Mouse (Mus musculus) lung, postnatal 0 days (tissue): Measurements from ENCODE around the gene Rplp0. TPM values are rescaled to one million over a fixed set of nuclear protein-coding genes. Genes with fewer than 3 reads are reported as not detected.

ENCODE experiments used
- ATAC-seq: fragments of 200-750 bp; cut with Nextera tagmentation; 2 replicates; pipeline ENCODE4 v1.8.0; 2017; ENCODE audit warnings: moderate library complexity
- DNase-seq: peaks from one replicate; pipeline ENCODE4 v3.0.0-alpha.2; 2016; ENCODE audit warnings: low spot score
- H3K27ac ChIP-seq: fragments of 300-500 bp; sonication (generic); 2 replicates; pipeline ENCODE4 v1.5.1; 2014; ENCODE audit warnings: antibody characterized with exemption, mild to moderate bottlenecking, low read length, mixed read lengths
- H3K27me3 ChIP-seq: fragments of 300-500 bp; sonication (generic); replicated peaks from 2 replicates; pipeline ENCODE4 v1.6.1; 2014; ENCODE audit warnings: low read length, mixed read lengths; ENCODE audit not compliant: insufficient read depth
- H3K36me3 ChIP-seq: fragments of 300-500 bp; sonication (generic); 2 replicates; pipeline ENCODE4 v1.6.1; 2014; ENCODE audit warnings: low read length, mixed read lengths; ENCODE audit not compliant: insufficient read depth
- H3K4me1 ChIP-seq: fragments of 300-500 bp; sonication (generic); 2 replicates; pipeline ENCODE4 v1.6.1; 2014; ENCODE audit warnings: antibody characterized with exemption, low read depth, low read length, mixed read lengths; ENCODE audit not compliant: insufficient read depth
- H3K4me2 ChIP-seq: fragments of 300-500 bp; sonication (generic); replicated peaks from 2 replicates; pipeline ENCODE4 v1.6.1; 2014; ENCODE audit warnings: low read depth, mild to moderate bottlenecking, low read length, moderate library complexity, mixed read lengths
- H3K4me3 ChIP-seq: fragments of 300-500 bp; sonication (generic); 2 replicates; pipeline ENCODE4 v1.5.1; 2014; ENCODE audit warnings: low read depth, low read length
- H3K9ac ChIP-seq: fragments of 300-500 bp; sonication (generic); replicated peaks from 2 replicates; pipeline ENCODE4 v1.6.1; 2014; ENCODE audit warnings: low read depth, mild to moderate bottlenecking
- H3K9me3 ChIP-seq: fragments of 300-500 bp; sonication (generic); 2 replicates; pipeline ENCODE4 v1.6.1; 2016; ENCODE audit warnings: low read length, mixed read lengths
- CTCF ChIP-seq: IDR thresholded peaks from 2 replicates; pipeline ENCODE4 v1.5.1; 2016; ENCODE audit warnings: antibody characterized with exemption, mild to moderate bottlenecking
- EP300 ChIP-seq: IDR thresholded peaks from 2 replicates; pipeline ENCODE4 v1.6.1; 2016; ENCODE audit warnings: antibody characterized with exemption, mild to moderate bottlenecking, control low read depth
- WGBS: fragments of 180-500 bp; shearing (Covaris S2); extraction: QIAGEN DNeasy Blood & Tissue Kit; methylation state at CpG from one replicate; pipeline ENCODE4 v1.1.7; 2014; 5-methylcytosine and 5-hydroxymethylcytosine counted together
- polyA plus RNA-seq: library from polyadenylated mRNA; unstranded; fragments of >200 nt; fragmentation: Nextera tagmentation; extraction: Ambion mirVana; gene quantifications from 2 replicates; pipeline ENCODE4 v1.2.1, GENCODE M21; 2015

Rplp0 gene
- polyA plus RNA-seq, 1 experiment from 2014 or later = 987 TPM

GRCm38 (mm10) chr5:115563771-115564585 is 4.7 kb downstream of the Rplp0 start:
- no peak for DNase-seq
- Histone ChIP-seq H3K27ac (no peak overlapping the region), H3K4me2 (no peak overlapping the region)

GRCm38 (mm10) chr5:115564737-115565393 is 5.6 kb downstream of the Rplp0 start, which contains the start of gene Gcn1l1:
Gene Gcn1l1 (plus strand): TSS chr5:115565254.
- DNase-seq = peak; percentile 76
- peaks cover 5% of the 10 kb centered on the region; the same call in 1 of the 2 replicates for H3K36me3 ChIP-seq
- TF ChIP-seq CTCF (peak; percentile 69), EP300 (no peak)
- no peaks in the 10 kb centered on the region for H3K9me3 ChIP-seq
- H3K27ac ChIP-seq = peak within 1 kb of the TSS; percentile 40
- H3K27me3 ChIP-seq = no peaks in the 10 kb centered on the region
- peak within 1 kb of the TSS; percentile 45 for H3K9ac ChIP-seq
- H3K4me1 ChIP-seq = peaks cover 12% of the 10 kb centered on the region
- peak; percentile 91 for ATAC-seq
- H3K4me2 ChIP-seq = peak within 1 kb of the TSS; percentile 93
- H3K4me3 ChIP-seq = peak within 1 kb of the TSS; percentile 86
- 7% methylated on average over 51 of the region's 55 CpGs for WGBS

More at GRCm38 (mm10) chr5:115563771-115564585, 4.7 kb downstream of the Rplp0 start:
- 40% methylated on average over 5 of the region's 5 CpGs for WGBS
- H3K27me3 ChIP-seq = no peaks in the 10 kb centered on the region
- no peak overlapping the region for H3K9ac ChIP-seq
- no peak for TF ChIP-seq CTCF
- no peak for TF ChIP-seq EP300
- no peak for ATAC-seq
- peaks cover 12% of the 10 kb centered on the region for H3K4me1 ChIP-seq
- peaks cover 5% of the 10 kb centered on the region; the same call in 1 of the 2 replicates for H3K36me3 ChIP-seq
- H3K4me3 ChIP-seq = no peak overlapping the region
- no peaks in the 10 kb centered on the region for H3K9me3 ChIP-seq

- peak overlapping the region; percentile 40; the same call in 1 of the 2 replicates for H3K27ac ChIP-seq
- 1% methylated on average over 32 of the region's 46 CpGs for WGBS
- DNase-seq = no peak
These were observed 6.1 kb downstream of the Rplp0 start for GRCm38 (mm10) chr5:115565403-115565802.

GRCm38 (mm10) chr5:115568681-115569080 is 9.4 kb downstream of the Rplp0 start:
- TF ChIP-seq CTCF (no peak), EP300 (no peak)
- no peak overlapping the region for H3K4me2 ChIP-seq
- ATAC-seq = no peak
- H3K27me3 ChIP-seq = no peaks in the 10 kb centered on the region
- no peaks in the 10 kb centered on the region for H3K36me3 ChIP-seq
- H3K9me3 ChIP-seq = no peaks in the 10 kb centered on the region
- H3K4me3 ChIP-seq = no peak overlapping the region
- DNase-seq = no peak
- H3K27ac ChIP-seq = peak overlapping the region; percentile 15
- H3K4me1 ChIP-seq = peaks cover 9% of the 10 kb centered on the region; the same call in 1 of the 2 replicates
- 42% methylated on average over 10 of the region's 10 CpGs for WGBS
- H3K9ac ChIP-seq = no peak overlapping the region

More at GRCm38 (mm10) chr5:115565403-115565802, 6.1 kb downstream of the Rplp0 start:
- Histone ChIP-seq H3K4me1 (peaks cover 8% of the 10 kb centered on the region), H3K36me3 (peaks cover 5% of the 10 kb centered on the region; the same call in 1 of the 2 replicates), H3K9ac (peak overlapping the region; percentile 45), H3K9me3 (no peaks in the 10 kb centered on the region), H3K27me3 (no peaks in the 10 kb centered on the region), H3K4me2 (peak overlapping the region; percentile 93), H3K4me3 (peak overlapping the region; percentile 86)
- peak; percentile 47 for ATAC-seq
- TF ChIP-seq CTCF (no peak), EP300 (no peak)

GRCm38 (mm10) chr5:115569308-115569707 is 10.0 kb downstream of the Rplp0 start:
- DNase-seq (no peak), ATAC-seq (no peak)
- no peak for TF ChIP-seq CTCF
- TF ChIP-seq EP300 = no peak
- Histone ChIP-seq H3K27me3 (no peaks in the 10 kb centered on the region), H3K9me3 (no peaks in the 10 kb centered on the region), H3K4me2 (no peak overlapping the region), H3K9ac (no peak overlapping the region), H3K4me3 (no peak overlapping the region), H3K36me3 (no peaks in the 10 kb centered on the region), H3K27ac (peak overlapping the region; percentile 51), H3K4me1 (peaks cover 9% of the 10 kb centered on the region; the same call in 1 of the 2 replicates)
- WGBS = 47% methylated on average over 11 of the region's 11 CpGs

GRCm38 (mm10) chr5:115569721-115570120 is 10.5 kb downstream of the Rplp0 start:
- ATAC-seq (no peak), DNase-seq (no peak)
- no peak overlapping the region for H3K4me2 ChIP-seq
- peak overlapping the region; percentile 51 for H3K27ac ChIP-seq
- 0 out of 2 replicates have a peak, but pooled peaks have one; percentile 4 for TF ChIP-seq CTCF
- no peak for TF ChIP-seq EP300
- no peak overlapping the region for H3K4me3 ChIP-seq
- H3K4me1 ChIP-seq = peaks cover 9% of the 10 kb centered on the region; the same call in 1 of the 2 replicates
- no peaks in the 10 kb centered on the region for H3K27me3 ChIP-seq
- H3K36me3 ChIP-seq = no peaks in the 10 kb centered on the region
- no peak overlapping the region for H3K9ac ChIP-seq
- WGBS = 83% methylated on average over 4 of the region's 4 CpGs
- H3K9me3 ChIP-seq = no peaks in the 10 kb centered on the region
